Mouse (Mus musculus) 3T3-L1 (cell line): ENCODE results near the gene Sema6d.

Experiments used
- DNase-seq: peaks from one replicate; pipeline ENCODE4 v3.0.0-alpha.2; 2015; ENCODE audit warnings: low read depth, low spot score

Sema6d gene

GRCm38 (mm10) chr2:124399611-124400010, 309.8 kb downstream of the Sema6d start:
- DNase-seq, result no peak

GRCm38 (mm10) chr2:124401727-124402380, 312.1 kb downstream of the Sema6d start:
- no peak for DNase-seq

- DNase-seq, result no peak
Measured at GRCm38 (mm10) chr2:124403571-124403970, 313.8 kb downstream of the Sema6d start.

GRCm38 (mm10) chr2:124403981-124404380, 314.2 kb downstream of the Sema6d start:
- DNase-seq, result peak; percentile 7

- no peak for DNase-seq
Measured at GRCm38 (mm10) chr2:124404631-124405562, 315.1 kb downstream of the Sema6d start.

- DNase-seq, result no peak
Measured at GRCm38 (mm10) chr2:124408956-124409355, 319.2 kb downstream of the Sema6d start.

GRCm38 (mm10) chr2:124416730-124417129, 327.0 kb downstream of the Sema6d start:
- no peak for DNase-seq

- no peak for DNase-seq
Measured at GRCm38 (mm10) chr2:124418319-124418718, 328.6 kb downstream of the Sema6d start.

- DNase-seq, result no peak
Measured at GRCm38 (mm10) chr2:124420170-124420825, 330.5 kb downstream of the Sema6d start.

- no peak for DNase-seq
Measured at GRCm38 (mm10) chr2:124429744-124430143, 340.0 kb downstream of the Sema6d start.

GRCm38 (mm10) chr2:124430708-124431107, 340.9 kb downstream of the Sema6d start:
- DNase-seq, result no peak

GRCm38 (mm10) chr2:124435382-124436002, 345.7 kb downstream of the Sema6d start:
- no peak for DNase-seq

- DNase-seq, result no peak
Measured at GRCm38 (mm10) chr2:124436704-124437103, 346.9 kb downstream of the Sema6d start.

GRCm38 (mm10) chr2:124444199-124444598, 354.4 kb downstream of the Sema6d start:
- no peak for DNase-seq

- DNase-seq, result no peak
Measured at GRCm38 (mm10) chr2:124455881-124456280, 366.1 kb downstream of the Sema6d start.

- DNase-seq, result no peak
Measured at GRCm38 (mm10) chr2:124456999-124457398, 367.2 kb downstream of the Sema6d start.

GRCm38 (mm10) chr2:124458028-124458427, 368.3 kb downstream of the Sema6d start:
- no peak for DNase-seq

- DNase-seq, result peak; percentile 22
Measured at GRCm38 (mm10) chr2:124460956-124461355, 371.2 kb downstream of the Sema6d start.

- DNase-seq, result no peak
Measured at GRCm38 (mm10) chr2:124461378-124461851, 371.6 kb downstream of the Sema6d start.

- no peak for DNase-seq
Measured at GRCm38 (mm10) chr2:124465004-124465946, 375.5 kb downstream of the Sema6d start.
